Mouse (Mus musculus): Measurements from ENCODE around the gene Enah. TPM values are rescaled to one million over a fixed set of nuclear protein-coding genes. Genes with fewer than 3 reads are reported as not detected.

Gene Enah
- total RNA-seq (2018; cell fraction: chromatin; rRNA removed) = 1 to 10 TPM in 4 of 26 experiments, under 1 TPM in 13, not detected in 9; 0.08 to 5.8 (median 0.54) TPM
- total RNA-seq (2018; cell fraction: cytosol; rRNA removed) = under 1 TPM; 0.05 to 0.80 (median 0.23) TPM
- 1 to 10 TPM in 2 of 26 experiments, under 1 TPM in 12, not detected in 12; 0.06 to 1.2 (median 0.31) TPM for total RNA-seq (2018; cell fraction: nucleus; rRNA removed)
- polyA plus RNA-seq (2018) = 0.13 to 0.18 TPM (median 0.14 TPM) in 3 replicates

DNA sequence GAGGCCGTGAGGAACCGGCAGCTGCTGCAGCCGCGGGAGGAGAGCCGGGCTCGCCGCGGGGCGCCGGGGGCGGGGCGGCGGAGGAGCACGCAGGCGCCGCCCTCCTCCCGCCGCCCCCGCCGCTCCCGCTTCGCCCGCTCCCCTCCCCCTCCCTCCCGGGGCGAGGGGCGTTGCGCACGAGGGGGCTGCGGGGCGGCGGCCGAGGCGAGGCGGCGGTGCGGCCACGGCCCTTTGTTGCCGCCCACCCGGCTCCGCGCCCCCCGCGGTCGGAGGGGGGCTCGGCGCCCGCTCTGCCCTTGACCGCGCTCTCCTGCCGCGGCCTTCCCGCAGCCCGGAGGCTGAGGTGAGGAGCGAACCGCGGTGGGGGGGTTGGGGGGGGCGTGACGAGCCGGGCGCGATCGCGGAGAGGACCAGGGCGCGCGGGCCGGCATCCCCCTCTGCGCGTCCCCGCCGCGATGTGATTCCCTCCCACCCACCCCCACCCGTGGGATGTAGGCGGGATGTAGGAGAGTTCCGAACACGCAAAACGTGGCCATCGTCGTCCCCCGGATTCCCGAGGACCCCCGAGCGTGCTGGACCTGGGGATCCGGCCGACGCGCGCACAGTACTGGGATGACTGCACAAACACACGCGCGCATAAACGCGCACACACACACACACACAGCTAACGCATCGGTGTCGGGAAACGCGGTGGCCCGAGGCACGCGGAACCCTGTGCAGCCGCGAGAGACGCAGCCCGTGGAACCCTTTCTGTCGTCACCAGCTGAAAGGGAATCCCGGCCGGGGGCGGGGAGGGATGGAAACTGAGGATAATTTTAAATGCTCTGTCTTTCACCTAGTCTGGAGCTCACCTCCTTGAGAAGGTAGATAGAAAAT is at the start of gene Enah:
Enah (minus strand) TSS at position 65 of the 876 bp plus-strand sequence.
- H3K27ac ChIP-seq = no peak within 1 kb of the TSS
- no peak within 1 kb of the TSS for H3K4me3 ChIP-seq (ENCODE audit: inconsistent target)
- WGBS (ENCODE audit: missing documents) = 2% methylated on average over 64 of the region's 109 CpGs
- no peaks in the 10 kb centered on the region for H3K36me3 ChIP-seq (ENCODE audit: inconsistent target)
- no peaks in the 10 kb centered on the region for H3K79me2 ChIP-seq (ENCODE audit: inconsistent target)

DNA sequence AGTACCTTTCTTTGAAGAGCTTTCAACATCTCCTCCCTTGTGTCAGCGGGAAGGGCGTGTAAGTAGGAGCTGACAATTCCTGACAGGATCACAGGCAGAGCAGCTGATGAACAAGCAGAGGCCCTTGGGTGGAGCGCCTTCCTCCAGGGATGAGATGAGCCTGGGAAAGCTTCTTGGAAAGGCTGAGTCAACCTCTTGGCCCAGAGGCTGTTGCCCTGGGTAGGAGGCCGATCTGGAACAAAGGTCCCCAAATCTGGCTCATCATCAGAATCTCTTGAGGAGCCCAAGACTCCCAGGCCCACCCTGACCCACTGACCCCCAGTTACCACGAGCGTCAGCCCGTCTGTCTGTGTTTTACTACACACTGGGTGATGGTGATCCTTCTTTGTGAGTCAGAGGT is 48.3 kb upstream of the Enah start:
- WGBS (ENCODE audit: missing documents) = 90% methylated on average over 7 of the region's 7 CpGs
- Histone ChIP-seq H3K27ac (no peak overlapping the region), H3K79me2 (ENCODE audit: inconsistent target) (no peaks in the 10 kb centered on the region), H3K4me3 (ENCODE audit: inconsistent target) (no peak overlapping the region), H3K36me3 (ENCODE audit: inconsistent target) (no peaks in the 10 kb centered on the region)

DNA sequence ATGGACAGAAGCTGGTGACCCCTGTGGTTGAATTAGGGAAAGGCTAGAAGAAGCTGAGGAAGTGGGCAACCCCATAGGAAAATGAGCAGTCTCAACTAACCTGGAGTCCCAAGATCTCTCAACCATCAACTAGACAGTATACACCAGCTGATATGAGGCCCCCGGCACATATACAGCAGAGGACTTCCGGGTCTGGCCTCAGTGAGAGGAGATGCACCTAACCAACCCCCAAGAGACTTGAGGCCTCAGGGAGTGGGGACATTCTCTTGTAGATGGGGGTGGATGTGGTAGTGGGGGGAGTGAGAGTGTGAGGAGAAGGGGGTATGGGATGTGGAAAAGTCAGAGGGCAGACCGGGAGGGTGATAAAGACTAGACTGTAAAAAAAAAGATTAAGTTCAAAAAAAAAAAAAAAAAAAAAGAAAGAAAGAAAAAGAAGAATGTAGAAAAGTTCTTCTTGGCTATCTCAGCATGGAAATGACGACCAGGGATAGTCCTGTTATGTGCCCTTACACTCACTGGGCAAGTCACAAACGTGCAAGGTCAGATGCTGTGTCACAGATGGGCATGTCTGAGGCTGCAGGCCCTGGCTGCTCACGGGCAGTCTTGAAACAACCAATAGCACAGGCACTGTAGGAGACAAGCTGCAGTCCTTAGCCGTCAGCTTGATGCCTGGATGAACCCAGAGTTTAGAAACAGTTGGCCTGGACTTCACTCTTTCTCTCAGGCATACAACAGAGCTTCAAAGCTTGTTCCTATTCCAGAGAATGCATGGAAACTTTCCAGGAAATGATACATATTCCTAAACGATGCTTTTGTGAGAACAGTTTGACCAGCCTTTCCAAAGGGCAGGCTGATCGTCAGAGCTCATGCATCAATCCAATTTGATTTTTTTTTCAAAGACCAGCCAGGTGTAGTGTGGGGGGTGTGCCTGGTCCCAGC is 47.0 kb upstream of the Enah start:
- Histone ChIP-seq H3K79me2 (ENCODE audit: inconsistent target) (no peaks in the 10 kb centered on the region), H3K27ac (no peak overlapping the region), H3K4me3 (ENCODE audit: inconsistent target) (no peak overlapping the region), H3K36me3 (ENCODE audit: inconsistent target) (no peaks in the 10 kb centered on the region)
- 87% methylated on average over 9 of the region's 9 CpGs for WGBS (ENCODE audit: missing documents)

DNA sequence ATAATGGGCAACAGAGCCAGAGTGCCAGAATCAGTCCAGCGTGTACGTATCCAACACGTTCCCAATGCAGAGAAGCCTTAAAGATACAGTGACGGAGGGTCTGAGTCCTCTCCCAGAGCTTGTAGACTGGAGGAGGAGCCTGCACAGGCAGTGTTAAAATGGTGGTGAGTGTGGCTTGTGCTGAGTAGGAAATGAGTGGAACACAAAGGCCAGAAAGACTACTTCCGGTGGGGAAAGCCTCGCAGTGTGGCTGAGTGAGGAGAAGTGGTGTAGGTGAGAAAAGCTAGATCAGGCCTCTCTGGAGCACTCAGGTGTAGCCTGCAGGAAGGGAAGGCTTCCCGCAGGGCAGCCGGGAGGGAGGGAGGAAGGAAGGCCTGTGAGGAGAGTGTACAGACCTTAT is 43.9 kb upstream of the Enah start:
- no peaks in the 10 kb centered on the region for H3K79me2 ChIP-seq (ENCODE audit: inconsistent target)
- H3K27ac ChIP-seq = no peak overlapping the region
- 73% methylated on average over 8 of the region's 8 CpGs for WGBS (ENCODE audit: missing documents)
- no peaks in the 10 kb centered on the region for H3K36me3 ChIP-seq (ENCODE audit: inconsistent target)
- H3K4me3 ChIP-seq (ENCODE audit: inconsistent target) = no peak overlapping the region

DNA sequence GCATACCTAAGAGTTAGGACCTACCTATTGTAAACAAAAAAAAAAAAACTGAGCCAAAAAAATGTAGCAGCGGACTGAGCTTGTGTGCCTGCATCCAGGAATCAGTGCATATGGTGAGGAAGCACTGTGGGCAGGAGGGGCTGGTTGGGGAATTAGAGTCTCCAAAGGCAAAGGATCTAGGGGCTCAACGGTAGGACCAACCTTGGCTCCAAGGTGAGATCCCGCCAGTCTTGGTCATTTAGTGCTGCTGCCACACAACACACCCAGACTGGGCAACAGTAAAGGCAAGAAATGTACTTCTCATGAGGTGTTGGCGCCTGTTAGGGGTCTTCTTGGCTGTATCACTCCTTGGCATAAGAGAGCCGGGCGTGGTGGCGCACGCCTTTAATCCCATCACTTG is 43.0 kb upstream of the Enah start:
- Histone ChIP-seq H3K36me3 (ENCODE audit: inconsistent target) (no peaks in the 10 kb centered on the region), H3K27ac (no peak overlapping the region), H3K79me2 (ENCODE audit: inconsistent target) (no peaks in the 10 kb centered on the region), H3K4me3 (ENCODE audit: inconsistent target) (no peak overlapping the region)
- 98% methylated on average over 8 of the region's 8 CpGs for WGBS (ENCODE audit: missing documents)

DNA sequence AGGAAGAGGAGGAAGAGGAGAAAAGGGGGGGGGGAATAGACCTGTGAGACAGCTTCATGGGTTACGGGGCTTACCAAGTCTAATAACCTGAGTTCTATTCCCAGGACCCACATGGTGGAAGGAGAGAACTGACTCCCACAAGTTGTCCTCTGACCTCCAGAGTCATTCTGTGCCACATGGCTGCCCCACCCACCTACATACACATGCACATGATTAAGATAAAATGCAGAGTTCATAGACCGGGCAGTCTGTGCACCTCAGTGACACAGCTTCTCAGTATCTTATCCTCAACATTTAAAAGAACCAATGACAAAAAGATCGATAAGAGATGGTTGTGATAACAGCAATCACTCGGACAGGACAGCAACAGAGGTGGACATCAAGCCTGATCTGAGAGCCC is 41.4 kb upstream of the Enah start:
- Histone ChIP-seq H3K79me2 (ENCODE audit: inconsistent target) (no peaks in the 10 kb centered on the region), H3K4me3 (ENCODE audit: inconsistent target) (no peak overlapping the region), H3K36me3 (ENCODE audit: inconsistent target) (no peaks in the 10 kb centered on the region), H3K27ac (no peak overlapping the region)
- 95% methylated on average over 4 of the region's 4 CpGs for WGBS (ENCODE audit: missing documents)

DNA sequence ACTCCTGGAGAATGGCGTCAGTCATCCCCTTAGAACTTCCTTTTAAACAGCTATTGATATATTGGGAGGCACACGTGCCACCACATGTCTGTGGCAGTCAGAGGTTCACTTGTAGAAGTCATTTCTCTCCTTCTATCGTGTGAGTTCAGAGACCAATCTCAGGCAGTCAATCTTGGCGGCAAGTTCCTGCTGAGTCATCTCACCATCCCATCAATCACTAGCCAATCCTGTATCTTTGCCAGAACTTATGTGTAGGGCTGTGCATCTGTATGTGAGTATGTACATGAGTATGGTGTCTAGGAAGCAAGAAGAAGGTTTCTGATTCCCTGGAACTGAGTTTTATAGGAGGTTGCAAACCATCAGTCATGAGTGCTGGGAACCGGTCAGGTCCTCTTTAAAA is 40.0 kb upstream of the Enah start:
- Histone ChIP-seq H3K4me3 (ENCODE audit: inconsistent target) (no peak overlapping the region), H3K36me3 (ENCODE audit: inconsistent target) (no peaks in the 10 kb centered on the region), H3K79me2 (ENCODE audit: inconsistent target) (no peaks in the 10 kb centered on the region), H3K27ac (no peak overlapping the region)
- WGBS (ENCODE audit: missing documents) = 47% methylated on average over 5 of the region's 5 CpGs

DNA sequence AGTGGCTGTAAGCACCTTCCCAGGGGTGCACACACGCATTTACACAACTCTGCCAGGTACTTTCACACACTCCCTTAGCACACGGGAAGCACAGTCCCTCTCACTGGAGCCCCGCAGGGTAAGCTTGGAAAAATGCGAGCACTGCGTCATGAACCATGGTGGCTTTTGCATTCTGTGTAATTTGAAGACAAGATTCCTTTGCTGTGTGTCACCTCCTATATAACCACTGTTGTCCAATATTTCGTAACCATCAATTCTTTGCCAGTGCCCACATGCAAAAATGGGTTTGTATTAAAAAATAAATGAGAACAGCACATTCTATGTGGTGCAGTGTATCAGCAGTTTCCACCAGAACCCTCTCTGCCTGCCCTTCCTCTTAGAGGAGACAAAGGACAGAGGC is 38.2 kb upstream of the Enah start:
- 92% methylated on average over 6 of the region's 6 CpGs for WGBS (ENCODE audit: missing documents)
- Histone ChIP-seq H3K4me3 (ENCODE audit: inconsistent target) (no peak overlapping the region), H3K79me2 (ENCODE audit: inconsistent target) (no peaks in the 10 kb centered on the region), H3K27ac (no peak overlapping the region), H3K36me3 (ENCODE audit: inconsistent target) (no peaks in the 10 kb centered on the region)

DNA sequence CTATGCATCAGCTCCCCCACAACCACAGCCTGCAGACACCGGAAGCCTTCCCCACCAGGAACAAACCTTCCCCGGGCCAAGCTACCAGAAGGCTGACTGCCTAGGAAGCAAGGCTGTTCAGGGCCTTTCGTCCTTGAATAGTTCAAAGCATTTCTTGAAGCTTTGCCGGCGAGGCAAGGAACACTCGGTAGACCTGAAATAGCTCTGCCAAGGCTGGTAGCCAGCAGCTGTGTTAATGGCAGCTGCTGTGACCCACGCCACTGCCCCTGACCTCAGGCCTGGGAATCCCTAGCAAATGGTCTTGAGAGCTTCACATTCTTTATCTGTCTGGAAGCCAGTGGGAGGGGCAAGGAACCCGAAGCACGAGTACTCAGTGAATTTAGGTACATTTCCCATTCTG is 35.3 kb upstream of the Enah start:
- no peak overlapping the region for H3K4me3 ChIP-seq (ENCODE audit: inconsistent target)
- WGBS (ENCODE audit: missing documents) = 83% methylated on average over 9 of the region's 9 CpGs
- H3K27ac ChIP-seq = no peak overlapping the region
- H3K36me3 ChIP-seq (ENCODE audit: inconsistent target) = no peaks in the 10 kb centered on the region
- no peaks in the 10 kb centered on the region for H3K79me2 ChIP-seq (ENCODE audit: inconsistent target)

DNA sequence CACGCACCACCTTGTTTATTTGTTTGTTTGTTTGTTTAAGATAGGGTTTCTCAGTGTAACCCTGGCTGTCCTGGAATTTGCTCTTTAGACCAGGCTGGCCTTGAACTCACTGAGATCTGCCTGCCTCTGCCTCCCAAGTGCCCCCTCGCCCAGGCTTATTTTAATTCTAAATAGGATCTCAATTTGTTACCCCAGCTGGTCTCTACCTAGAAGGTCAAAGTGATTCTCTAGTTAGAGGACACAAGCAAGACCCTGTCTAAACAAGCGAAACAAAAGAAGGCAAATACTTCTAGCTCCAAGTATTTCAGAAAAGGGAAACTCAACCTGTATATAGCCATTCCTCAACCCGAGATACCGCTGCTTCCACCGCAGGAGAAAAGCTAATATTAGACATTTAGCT is 34.9 kb upstream of the Enah start:
- H3K4me3 ChIP-seq (ENCODE audit: inconsistent target) = no peak overlapping the region
- no peak overlapping the region for H3K27ac ChIP-seq
- no peaks in the 10 kb centered on the region for H3K36me3 ChIP-seq (ENCODE audit: inconsistent target)
- no peaks in the 10 kb centered on the region for H3K79me2 ChIP-seq (ENCODE audit: inconsistent target)
- 98% methylated on average over 6 of the region's 6 CpGs for WGBS (ENCODE audit: missing documents)

DNA sequence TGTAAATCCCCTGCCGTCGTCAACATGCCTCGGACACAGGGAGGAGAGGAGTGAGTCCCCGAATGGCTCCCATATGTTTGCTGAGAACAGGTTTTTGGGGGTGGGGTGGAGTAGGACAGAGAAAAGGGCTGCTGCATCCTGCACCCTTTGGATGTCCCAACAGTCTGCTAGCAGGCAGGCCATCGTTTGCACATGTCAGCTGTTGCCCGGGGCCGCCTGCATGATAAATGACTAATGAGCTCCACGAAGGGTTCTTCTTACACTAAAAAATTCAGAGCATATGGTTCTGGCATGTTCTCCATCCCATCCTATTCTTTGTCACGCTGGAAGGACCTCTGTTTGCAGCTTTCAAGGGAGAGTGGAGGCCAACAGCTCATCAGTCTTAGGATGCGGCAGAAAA is 33.2 kb upstream of the Enah start:
- 93% methylated on average over 10 of the region's 10 CpGs for WGBS (ENCODE audit: missing documents)
- H3K4me3 ChIP-seq (ENCODE audit: inconsistent target) = no peak overlapping the region
- no peaks in the 10 kb centered on the region for H3K36me3 ChIP-seq (ENCODE audit: inconsistent target)
- H3K27ac ChIP-seq = no peak overlapping the region
- H3K79me2 ChIP-seq (ENCODE audit: inconsistent target) = no peaks in the 10 kb centered on the region

DNA sequence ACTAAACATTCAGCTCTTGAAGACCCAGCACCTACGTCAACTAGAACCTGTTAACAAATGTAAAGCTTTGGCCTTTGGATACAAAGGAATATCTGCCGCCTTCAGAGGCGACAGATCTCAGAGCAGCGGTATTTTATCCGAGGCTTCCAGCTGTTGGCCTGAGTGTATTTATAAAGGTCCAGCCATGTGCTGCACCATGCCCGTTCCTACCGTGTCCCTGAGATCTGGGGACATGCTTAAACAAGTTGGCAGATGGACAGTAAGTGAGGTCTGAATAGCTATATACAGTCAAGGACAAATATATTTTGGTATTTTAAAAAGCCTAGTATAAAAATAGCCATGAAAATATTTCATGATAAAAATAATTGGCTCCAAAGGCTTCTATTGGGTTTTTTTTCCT is 32.6 kb upstream of the Enah start:
- Histone ChIP-seq H3K36me3 (ENCODE audit: inconsistent target) (no peaks in the 10 kb centered on the region), H3K4me3 (ENCODE audit: inconsistent target) (no peak overlapping the region), H3K27ac (no peak overlapping the region), H3K79me2 (ENCODE audit: inconsistent target) (no peaks in the 10 kb centered on the region)
- 97% methylated on average over 7 of the region's 7 CpGs for WGBS (ENCODE audit: missing documents)

DNA sequence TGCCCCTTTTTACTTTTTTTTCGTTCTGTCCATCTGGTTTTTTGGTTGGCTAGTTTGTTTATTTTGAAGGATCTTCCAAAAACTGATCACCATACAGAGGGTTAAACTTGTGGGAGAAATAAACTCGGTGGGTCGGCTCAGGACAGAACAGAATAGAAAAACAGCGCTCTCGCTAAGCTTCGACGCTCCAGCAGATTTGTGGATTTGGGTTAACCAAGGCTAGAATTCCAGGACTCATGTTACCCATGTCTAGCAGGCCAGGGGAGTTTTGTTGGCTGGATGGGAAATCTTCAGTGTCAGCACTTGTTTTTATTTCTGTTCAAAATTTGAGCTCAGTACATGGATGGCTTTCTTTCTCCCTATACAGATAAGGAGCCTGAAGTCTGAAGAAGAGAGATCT is 30.0 kb upstream of the Enah start:
- Histone ChIP-seq H3K4me3 (ENCODE audit: inconsistent target) (no peak overlapping the region), H3K79me2 (ENCODE audit: inconsistent target) (no peaks in the 10 kb centered on the region), H3K27ac (no peak overlapping the region), H3K36me3 (ENCODE audit: inconsistent target) (no peaks in the 10 kb centered on the region)
- 97% methylated on average over 7 of the region's 7 CpGs for WGBS (ENCODE audit: missing documents)

DNA sequence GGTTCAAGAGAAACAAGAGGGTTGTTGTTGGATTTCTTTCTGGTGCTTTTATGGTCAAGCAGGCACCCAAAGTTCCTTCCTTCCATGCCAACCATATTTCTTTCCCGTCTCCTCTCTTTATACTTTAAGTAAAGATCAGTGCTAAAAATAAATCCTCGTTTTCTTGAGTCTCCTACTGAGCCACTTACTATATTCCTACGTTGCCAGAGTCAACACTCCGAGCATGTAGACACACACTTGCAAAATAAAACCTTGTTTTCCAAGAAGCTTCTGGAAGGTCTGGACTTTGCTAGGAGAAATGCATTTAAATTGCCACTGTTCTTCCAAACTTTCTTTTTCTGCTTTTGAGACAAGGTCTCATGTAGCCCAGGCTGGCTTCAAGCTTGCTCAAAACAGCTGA is 28.3 kb upstream of the Enah start:
- 100% methylated on average over 4 of the region's 4 CpGs for WGBS (ENCODE audit: missing documents)
- Histone ChIP-seq H3K27ac (no peak overlapping the region), H3K36me3 (ENCODE audit: inconsistent target) (no peaks in the 10 kb centered on the region), H3K4me3 (ENCODE audit: inconsistent target) (no peak overlapping the region), H3K79me2 (ENCODE audit: inconsistent target) (no peaks in the 10 kb centered on the region)
